Mouse (Mus musculus) fibroblast of lung, adult 2 months (primary cell): ENCODE results near the gene Foxn3.

Experiments
- DNase-seq: peaks from one replicate; pipeline ENCODE4 v3.0.0-alpha.2; 2011; ENCODE audit warnings: low read depth

Gene Foxn3

DNA sequence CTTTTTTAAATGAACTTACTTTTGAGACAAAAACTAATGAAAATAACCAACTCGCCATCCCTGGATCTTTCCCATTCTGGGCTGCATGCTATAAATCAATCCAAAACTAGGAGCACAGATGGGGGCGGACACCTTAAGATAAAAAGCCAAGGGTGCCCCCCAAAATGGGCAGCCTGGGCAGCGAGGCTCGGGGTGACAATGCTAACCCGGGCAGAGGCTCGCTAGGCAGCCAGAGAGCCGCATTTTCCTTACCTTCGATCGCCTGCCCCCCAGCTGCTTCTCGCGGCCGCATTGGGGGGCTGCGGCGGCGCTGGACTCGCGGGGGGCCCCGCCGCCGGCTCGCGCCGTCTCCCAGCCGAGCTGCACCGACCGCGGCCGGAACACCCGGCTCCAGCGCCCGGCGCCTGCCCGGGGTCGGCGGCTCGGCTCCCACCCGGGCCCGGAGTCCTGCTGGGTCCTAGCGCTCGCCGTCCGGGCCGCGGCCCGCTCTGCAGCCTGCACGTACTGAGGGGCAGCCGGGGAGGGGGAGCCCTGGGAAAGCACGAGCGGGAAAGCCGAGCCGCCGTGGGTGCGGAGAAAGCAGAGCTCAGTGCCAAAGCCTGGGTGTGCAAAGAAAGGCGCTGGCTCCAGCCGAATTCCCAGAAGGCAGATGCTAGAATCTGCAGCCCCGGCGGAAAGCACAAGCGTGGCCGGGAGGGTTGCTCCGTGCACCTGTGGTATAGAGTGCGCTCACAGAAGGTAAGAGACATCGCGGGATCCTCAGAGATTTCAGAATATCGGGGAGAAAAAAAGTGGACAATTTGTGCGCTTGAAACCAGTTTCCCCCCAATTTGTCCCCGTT, at the start of gene Foxn3:
Gene Foxn3, minus strand, starts transcription at position 364 of the 841 bp plus-strand sequence.
- no peak for DNase-seq

DNA sequence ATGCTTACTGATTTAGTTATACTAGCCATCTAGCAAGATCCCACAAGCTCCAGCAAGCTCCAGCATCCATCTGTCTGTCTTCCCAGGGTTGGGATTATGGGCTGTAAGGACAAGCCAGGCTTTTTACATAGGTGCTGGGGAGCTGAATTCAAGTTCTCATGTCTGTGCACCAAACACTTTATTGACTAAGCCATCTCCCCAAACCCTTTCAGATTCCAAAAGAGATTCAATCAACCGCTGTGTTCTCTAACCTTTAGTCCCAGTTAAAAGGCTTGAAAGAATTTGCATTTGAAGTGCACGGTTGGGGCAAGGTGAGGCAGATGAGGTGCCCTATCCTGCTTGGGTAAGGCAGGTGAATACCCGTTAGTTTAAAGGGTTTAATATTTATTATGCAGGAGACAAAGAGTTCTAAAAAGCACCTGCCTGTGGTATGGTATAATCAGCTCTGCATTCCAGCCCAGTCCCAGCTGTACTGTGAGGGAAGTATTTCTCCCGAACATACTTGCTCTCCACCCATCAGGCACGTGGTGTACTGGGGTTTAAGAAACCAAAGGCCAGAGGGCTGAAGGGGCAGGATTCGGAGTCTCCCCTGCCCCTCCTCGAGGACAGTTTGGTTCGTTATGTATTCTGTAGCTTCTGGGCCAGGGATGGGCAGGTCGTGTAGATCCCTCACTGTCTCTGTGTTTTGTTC, 48.9 kb upstream of the Foxn3 start:
- no peak for DNase-seq

DNA sequence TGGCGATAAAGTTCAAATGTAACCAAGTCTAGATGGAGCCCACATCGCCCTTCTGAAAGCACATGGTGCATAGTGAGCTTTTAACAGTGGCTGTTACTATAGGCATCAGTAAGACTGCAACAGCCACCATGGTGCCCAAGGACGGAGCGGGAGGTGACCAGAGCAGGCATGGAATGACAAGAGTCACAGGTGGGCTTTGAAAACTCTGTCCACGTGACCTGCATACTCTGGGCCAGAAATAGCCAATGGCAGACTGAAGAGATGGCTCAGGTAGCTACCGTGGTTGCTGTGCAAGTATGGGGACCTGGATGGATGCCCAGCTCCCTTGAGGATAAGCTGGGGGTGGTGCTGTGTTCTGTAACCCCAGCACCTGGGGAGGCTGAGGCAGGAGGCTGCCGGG, 47.5 kb upstream of the Foxn3 start:
- no peak for DNase-seq

DNA sequence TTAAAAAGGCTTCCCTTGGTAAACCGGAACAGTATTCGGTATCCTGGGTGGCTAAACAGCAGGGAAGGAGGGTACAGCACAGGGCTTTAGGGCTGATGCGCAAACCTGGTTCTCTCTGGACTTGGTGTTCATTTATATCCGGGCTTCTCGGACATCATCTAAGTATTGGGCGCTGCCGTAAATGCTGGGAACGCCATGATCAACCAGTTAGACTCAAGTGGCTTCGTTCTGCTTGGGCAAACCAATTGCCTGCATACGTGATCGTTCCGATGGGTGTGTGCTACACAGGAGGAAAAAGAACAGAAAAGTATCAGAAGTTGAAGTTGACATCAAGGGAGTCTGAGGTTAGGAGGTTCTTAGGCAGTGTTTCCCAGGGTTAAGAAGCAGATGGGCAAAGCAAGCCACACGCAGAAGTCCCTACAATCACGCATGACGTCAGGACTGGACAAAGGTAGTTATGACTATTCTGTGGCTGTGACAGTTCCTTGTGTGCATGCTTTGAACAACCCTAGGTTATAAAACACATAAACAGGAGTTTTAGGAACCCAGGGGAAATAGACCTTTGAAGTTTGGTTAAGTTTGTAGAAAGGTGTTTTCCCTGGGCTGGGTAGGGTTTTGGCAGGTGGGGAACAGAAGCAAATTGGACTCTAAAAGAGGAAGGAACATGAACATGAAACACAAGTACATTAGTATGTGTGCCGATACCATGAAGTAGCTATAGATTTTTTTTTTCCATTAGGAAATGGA, 46.9 kb upstream of the Foxn3 start:
- DNase-seq = no peak

DNA sequence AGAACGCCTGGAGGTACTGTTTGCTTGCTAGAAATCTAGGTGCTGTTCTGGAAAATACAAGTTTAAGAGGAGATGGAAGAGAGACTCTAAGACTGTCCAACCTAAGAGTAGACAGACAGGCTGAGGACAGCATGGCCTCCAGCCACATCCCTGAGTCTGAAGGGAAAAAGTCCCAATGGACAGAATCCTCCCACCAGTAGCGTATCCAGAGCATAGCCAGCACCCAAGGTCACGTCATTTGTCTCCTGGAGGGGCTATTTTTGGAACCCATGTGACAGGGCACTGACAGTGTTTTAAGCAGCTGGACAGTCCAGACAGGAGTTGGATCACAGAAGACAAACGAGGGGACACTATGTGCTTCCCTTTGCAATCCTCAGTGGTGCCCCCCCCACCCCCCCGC, 46.3 kb upstream of the Foxn3 start:
- no peak for DNase-seq

DNA sequence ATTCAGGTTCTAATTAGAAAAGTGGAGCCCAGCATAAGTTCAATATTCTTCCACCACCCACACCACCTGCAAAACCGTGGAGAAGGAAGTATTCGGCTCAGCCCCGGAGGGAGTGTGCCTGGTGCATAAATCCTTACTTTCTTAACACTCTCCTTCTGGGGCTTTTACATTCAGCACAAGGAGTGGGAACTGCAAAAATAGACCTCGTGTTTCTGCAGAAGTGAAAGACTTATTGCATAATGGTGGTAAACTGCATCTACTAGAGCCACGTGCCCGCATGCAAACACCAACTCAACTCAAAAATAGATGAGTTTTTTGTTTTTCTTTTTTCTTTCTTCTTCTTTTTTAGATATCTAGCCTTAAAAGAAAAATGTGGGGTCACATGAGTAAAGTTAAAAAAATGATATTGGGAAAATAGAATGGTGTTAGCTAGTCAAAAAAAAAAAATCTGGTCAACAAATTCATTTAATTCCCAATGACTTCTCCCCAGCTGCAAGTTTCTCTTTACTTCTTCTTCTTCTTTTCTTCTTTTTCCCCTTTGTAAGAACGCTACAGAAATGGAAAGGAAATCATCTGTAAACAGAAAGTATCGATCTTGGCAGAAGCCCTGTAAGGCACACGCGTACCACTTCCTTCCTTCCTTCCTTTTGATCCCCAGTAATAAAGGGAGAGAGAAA, 45.0 kb upstream of the Foxn3 start:
- no peak for DNase-seq

DNA sequence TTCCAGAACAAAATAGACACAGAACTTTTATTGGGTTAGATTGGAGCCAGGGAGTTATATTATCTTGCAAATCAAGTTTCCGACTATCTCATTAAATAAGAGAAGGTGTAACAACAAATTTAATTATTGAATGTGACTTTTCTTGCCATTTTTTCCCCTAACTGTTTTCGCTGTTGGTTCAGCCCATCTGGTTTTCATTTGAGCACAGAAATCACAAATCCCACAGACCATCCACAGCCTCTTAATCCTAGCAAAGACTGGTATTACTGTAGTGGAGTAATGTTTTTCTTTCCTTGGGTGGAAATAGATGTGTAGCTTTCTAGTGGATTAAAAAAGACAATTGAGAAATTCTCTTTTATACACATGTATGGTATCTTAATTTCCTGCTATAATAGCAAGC, 40.0 kb upstream of the Foxn3 start:
- no peak for DNase-seq

DNA sequence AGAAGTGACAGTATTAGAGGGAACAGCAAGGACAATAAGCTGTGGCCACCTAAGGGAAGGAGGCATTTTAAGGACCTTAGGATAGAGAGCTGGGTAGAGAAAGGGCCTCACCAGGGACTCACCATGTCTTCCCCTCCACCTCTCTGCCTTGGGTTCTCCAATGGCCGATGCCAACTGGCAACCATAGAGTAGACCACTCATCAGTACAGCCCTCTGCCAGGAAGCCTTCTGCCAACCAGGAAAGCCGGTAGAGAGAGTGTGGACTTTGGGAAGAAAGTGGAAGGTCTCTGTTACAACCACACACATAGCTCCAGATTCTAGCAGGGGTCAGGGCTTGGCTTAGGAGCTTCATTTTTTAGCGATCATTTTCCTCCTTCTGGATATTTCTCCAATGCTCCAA, 38.5 kb upstream of the Foxn3 start:
- no peak for DNase-seq

DNA sequence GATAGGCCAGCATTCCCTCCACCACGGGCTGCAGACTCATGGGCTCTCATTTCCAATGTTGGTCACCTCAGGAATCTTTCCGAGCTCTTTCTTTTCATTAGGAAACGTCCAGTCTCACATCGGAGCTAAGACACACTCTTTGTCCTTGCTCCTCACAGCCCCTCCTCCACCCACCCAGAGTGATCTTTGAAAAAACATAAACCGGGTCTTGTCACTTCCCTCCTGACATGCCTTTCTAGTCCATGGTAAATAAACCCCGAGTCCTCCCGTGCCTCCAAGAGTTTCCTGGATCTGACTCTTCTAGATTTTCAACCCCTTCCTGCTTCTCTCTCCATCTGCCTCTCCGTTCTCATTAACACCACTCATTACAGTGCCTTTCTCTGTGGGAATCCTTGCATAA, 38.0 kb upstream of the Foxn3 start:
- no peak for DNase-seq

DNA sequence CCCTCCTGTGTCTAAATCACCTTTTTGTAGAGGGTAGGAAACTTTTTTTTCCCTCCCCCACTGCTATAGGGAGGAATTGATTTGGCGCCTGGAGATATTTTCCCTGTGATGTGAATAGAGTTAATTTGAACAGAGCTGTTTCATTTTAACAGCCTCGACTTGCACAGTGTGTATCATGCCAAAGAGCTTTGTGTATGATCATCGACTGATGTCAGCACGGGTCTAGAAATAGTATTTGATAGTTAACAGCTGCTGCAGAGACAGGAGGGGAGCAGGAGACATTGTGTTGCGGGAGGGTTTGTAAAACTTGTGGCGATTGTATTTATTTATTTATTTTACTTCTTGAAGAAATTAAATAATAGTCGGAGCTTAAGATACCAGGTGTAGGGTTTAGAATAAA, 36.2 kb upstream of the Foxn3 start:
- DNase-seq = no peak

DNA sequence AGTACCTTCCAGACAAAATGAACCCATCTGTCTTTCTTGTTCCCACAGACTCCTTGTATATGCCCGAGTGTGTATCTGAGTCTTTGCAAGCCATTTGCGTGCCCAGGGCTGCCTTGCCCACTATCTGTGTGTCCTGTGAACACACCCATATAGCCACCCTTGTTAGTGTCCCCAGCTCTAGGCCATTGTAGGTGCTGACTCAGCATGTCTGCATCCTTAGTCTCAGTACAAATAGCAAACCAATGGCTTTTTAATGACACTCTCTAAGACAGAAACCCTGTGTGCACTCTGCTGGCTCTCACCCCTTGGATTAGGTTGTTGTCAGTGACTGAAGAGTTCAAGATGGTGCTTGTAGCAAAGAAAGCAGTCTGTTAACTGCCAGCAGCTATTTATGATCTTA, 33.0 kb upstream of the Foxn3 start:
- DNase-seq = no peak

DNA sequence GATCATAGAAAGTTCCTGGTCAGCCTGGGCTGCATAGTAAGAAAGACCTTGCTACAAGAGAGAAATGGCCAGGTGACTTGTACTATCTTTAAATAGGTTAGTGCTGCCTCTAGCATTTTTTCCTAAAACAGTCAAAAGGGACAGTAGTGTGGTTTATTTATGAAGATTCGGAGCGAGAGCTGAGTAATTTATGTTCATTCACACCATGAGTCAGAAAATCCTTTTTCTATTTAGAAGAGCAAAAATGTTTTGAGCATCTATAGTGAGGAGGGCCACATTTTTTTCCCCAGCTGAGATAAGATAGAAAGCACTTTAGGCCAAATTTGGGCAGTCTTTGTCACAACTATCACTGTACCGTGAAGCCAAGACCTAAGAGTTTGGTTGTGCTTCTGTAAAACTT, 24.0 kb upstream of the Foxn3 start:
- DNase-seq = no peak

DNA sequence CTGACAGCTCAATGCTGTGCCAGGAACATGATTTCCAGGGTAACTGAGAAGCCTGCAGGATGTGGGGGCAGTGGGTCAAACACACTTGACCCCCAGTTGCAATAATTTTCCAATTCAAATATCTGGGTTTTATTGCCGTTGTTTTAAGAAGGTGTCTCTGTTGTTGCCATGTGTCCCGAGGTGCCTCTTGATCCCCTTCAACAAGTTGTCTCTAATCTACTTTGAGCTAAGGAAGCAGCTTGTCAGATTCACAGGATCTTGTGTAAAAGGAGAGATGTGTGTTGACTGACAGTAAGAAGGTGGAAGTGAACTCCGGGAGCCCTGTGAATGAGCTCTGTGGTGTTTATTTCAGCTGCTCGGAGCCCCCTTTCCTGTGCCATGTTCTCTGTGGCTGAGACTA, 16.6 kb upstream of the Foxn3 start:
- DNase-seq = no peak

DNA sequence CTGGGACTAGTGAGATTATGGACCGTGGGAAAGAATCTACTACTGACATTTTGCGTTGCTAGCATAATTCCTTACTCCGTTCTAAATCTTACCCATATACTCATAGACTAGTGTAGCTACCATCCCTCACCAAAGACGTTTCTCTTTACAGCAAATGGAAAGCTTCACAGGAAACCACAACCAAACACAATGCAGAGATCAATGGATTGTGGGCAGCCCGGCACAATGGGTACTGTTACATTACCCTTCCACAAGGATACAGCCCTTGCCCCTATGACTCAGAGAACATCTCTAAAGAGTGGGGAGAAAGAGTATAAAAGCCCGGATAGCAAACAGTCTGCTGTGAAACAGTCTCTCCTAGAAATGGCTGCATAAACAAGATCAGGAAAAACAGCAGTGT, 13.3 kb upstream of the Foxn3 start:
- no peak for DNase-seq

DNA sequence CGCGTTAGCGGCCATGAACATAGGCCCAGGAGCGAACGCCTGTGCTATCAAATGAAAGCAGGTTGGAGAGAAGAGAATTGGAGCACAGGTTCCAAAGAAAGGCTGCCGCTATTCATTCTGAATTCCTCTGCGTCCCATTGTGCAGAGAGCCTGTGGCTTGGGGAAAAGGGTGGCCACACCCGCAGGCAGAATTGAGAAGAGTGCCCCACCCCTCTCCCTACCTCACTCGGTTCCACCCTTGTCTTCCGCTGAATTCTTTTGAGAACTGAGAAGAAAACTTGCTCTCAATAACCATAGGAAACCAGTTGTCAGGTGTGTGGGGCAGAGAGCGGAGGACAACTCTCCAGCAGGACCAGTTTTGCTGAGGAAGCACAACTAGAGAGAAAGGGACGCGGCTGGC, 10.9 kb upstream of the Foxn3 start:
- DNase-seq = no peak

DNA sequence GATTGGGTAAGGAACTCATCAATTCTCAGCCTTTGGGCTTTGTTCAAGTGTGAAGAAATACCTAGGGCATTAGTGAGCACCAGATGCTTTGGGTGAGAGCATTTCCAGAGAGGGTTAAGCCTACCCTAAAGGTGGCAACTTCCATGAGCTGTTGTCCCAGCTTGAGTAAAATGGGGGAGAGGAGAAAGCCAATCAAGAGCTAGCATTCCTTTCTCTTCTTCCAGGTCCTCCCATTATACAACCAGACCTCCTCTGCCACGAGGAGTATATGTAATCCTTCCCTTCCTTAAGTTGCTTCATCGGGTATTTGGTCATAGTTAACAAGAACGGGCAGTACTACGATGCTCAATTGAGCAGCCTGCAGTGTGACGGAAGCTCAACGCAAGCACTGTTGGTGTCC, 9.7 kb upstream of the Foxn3 start:
- no peak for DNase-seq

DNA sequence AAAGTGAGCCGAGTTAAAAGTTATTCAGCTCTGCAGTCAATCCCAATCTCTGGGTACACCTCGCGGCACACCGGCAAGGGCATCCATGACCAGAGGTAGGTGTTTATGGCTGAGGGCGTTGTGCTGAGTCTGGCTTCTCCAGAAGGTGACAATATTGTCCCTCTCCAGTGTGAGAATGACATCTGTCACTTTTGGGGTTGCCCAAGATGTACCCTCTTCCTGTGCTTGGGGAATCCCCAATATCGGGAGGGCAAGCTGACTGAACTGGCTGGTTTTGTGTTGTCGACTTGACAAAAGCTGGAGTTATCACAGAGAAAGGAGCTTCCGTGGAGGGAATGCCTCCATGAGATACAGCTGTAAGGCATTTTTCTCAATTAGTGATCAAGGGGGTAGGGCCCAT, 8.6 kb upstream of the Foxn3 start:
- DNase-seq = no peak

DNA sequence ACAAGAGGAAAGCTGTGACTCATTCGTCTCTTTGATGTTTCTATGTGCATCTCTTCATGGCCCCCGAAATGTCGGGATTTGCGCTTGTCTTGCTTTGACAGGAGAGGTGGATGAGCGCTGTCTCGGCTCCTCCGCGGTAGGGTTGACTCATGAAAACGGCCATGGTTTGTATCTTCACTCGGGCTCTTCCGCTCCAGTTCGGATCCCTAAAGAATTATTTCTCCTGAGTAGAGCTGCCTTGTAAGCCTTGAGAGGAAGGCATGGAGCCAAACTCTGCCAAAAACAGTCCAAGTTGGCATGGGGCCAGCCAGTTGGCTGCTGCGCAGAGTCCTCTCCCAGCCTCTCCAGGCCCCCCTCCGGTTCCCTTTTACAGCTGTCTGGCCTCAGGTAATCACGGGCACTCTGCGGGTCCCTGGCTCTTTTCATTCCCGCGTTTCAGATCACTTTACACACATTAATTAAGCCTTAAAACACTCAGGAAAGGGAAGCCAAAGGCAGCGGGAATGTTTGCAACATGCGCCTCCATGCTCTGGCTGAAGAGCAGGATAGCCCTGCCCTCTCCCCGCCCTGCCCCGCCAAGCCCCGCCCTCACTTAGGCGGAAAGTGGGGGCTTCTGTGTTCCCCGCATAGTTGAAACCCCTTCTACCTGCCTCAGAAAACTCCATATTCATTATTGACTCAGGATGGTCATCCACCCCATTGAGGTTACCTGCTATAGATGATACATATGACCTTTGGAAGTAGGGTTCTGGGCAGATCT, 7.0 kb upstream of the Foxn3 start:
- DNase-seq = no peak

DNA sequence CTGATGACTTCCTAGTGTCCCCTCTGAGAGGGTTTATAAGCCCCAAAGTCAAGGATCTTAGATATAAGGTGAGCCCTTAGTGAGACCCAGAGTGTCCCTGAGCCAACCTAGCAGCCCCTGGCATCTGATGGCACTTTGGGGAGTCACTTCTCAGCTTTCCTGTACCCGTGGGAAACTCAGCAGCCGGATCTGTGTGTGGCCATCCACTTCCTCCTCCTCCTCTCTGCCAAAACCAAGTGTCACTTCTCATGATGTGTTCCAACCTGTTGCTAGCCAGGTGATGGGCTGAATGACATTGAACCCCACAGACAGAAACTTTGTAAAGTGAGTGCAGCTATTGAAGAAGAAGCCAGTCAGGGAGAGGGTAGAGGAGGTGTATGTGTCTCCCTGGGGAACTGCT, 2.2 kb upstream of the Foxn3 start:
- DNase-seq = no peak

DNA sequence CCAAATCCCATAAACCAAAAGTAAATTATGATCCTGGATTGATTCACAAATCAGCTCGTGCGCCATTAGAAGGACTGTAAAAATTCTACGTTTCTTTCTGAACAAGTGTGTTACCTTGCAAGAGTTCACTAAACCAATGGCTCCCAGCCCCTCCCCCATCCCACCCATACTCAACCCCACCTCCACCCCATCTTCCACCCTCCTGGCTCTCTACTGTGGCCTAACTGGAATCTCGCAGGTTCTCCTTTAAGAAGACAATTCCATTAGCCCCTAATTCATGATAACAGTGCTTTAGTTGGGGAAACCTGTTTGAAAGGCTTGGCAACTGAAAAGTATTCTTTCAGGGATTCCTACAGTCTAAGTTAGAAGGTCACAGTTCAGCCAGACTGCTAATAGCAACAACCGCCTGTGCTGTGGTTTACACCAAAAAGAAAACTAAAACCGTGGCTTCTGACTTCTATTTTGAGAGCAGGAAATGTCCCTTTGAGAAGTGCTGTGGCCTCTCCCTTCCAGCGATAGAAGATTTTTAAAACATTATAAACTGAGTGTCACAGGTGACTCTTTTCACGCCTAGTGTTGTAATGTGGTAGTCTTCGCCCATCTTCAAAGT, 1.0 kb upstream of the Foxn3 start:
- DNase-seq = no peak

DNA sequence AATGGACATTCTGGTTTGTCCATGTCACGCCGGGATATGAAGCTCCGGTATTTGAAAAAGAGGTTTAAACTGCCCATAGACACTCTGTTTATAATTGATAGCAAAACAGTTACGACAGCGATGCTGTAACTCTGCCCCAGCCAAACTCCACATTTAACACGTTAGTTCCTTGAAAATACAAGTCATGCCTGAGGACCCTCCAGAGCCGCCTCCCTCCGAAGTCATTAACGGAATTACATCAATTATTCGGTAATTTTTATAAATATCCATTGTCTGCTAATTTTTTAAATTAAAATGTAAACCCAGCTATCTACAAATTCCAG, 554 bp downstream of the Foxn3 start:
- no peak for DNase-seq
